Mouse (Mus musculus) cerebellum, postnatal 10 days (tissue): ENCODE results near the gene Heatr9.
"Not testable (repeated sequence)": the region's sequence is repeated elsewhere in the genome, so short reads cannot be mapped to it uniquely, and the experiment has no call there.

Source experiments
- DNase-seq, 2 experiments: peaks; one replicate each; pipeline ENCODE4 v3.0.0; 2021; ENCODE audit warnings: mixed read lengths in 2 of 2

Gene Heatr9

DNA sequence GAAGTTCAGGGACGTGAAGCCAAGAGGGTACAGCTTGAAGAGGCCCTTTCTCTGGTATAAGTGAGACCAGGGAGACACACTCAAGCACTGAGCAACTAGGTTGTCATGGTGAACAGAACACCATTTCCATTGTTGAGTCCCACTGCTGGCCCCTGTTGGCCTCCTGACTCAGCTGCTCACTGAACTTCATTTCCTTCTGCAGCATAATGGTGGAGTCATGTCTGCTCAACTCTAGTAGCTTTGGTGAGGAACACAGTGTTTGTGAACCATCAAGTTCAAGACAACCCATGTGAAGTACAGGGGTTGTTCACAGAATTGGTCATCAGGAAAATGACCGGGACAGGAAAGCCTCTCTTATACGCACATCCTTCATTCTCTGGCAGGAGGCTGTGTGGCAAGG is at the start of gene Heatr9:
Gene Heatr9, minus strand, starts transcription at position 101 of the 400 bp plus-strand sequence.
- DNase-seq: no peak

DNA sequence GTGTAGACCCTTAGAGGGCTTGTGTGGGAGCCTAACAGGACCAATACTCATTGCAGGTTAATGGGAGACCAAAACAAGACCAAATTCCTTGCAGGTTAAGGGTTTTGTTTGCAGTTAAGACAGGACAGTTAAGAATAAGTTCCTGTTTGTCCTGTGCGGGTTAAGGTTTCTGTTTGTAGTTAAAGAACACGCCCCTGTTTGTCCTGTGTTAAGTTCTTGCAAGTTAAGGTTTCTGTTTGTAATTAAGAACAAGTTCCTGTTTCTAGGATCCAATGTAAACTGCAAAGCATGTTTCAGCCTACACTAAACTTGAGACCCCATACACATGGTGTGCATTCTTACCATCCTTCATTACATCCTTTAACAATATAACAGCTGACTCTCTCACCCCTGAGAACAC is 48.2 kb upstream of the Heatr9 start:
- DNase-seq: no peak

DNA sequence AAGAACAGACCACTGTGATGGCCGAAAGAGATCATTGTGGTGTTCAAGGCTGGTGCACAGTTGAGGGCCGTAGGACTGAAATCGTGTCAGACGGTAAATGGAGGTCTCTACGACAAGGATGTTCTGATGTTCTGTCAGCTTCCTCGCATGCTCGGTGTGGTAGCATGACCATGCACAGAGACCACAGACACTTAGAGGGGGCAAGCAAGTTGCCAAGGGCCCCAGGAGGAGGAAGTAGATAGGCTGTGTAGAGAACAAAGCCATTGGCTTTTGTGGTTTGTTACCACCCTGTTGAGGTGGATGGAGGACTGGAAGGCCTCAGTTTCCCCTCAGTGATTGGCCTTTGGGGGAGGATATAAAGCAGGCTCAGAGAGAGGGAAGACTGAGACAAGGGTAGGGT is 47.3 kb upstream of the Heatr9 start:
- no peak for DNase-seq

DNA sequence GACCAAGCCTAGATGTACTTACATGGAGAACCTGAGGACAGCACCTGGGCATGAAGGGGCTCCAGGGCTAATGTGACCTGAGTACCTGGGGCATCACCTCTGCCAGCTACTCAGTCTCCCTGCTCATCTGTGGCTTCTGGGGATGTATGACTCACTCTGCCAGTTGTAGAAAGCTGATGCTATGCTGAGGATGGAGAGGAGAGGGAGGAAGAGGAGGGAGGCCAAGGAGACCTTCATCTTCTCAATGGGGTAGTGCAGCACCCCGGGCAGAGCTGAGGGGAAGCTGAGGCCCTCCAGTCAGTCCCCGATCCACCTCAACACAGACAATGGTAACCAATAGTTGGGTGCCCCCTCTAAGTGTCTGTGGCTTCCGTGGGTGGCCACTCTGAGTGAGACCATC is 46.8 kb upstream of the Heatr9 start:
- no peak for DNase-seq

DNA sequence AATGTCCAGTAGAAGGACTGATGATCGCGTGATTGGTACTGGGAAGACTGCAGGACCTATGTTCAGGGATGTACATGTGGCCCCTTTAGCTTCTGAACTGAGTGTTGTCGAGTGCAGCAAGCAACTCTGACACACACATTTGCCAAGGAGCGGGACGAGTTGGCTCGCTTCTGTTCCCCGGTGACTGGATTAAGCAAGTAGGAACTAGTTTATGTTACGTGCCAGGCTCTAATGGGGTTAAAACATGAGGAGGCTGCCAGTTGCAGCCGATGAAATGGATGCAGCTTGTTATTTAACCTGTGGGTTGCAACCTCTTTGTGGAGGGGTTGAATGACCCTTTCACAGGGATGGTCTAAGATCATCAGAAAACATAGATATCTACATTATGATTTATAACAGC is 46.1 kb upstream of the Heatr9 start:
- no peak for DNase-seq

DNA sequence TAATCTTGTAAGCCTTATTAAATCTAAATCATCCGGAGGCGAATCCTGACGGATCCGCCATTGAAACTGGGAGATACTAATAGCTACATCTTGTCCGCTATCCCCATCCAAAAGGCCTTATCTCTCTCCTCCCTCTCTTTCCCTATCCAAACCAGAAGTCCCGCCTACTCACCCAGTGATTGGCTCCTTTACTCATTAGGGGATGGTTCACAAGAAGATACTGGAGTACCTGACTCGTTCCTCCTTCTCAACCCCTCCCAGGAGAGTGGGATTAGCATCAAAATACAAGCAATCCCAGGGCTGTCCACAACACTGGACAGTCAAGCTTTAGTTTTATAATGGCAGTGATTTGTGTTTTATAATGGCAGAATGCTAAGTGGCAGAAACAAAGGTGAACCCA is 45.3 kb upstream of the Heatr9 start:
- no peak for DNase-seq

DNA sequence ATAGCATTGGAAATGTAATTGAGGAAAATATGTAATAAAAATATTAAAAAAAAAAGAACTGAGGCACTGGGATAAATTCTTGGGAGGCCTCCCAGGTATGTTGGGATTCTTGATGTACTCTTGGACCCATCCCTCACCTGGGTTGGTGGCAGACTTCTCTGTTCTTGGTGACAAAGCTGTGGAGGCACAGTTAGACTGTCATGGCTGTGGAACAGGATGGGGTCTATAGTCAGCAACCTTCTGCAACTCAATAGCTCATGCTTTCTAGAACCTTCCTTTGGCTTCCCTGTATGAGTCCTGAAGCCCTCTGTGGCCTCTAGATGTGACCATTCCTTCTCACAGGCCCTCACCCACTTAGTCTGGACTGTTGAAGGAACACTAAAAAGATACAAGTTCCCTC is 44.6 kb upstream of the Heatr9 start:
- DNase-seq: no peak

DNA sequence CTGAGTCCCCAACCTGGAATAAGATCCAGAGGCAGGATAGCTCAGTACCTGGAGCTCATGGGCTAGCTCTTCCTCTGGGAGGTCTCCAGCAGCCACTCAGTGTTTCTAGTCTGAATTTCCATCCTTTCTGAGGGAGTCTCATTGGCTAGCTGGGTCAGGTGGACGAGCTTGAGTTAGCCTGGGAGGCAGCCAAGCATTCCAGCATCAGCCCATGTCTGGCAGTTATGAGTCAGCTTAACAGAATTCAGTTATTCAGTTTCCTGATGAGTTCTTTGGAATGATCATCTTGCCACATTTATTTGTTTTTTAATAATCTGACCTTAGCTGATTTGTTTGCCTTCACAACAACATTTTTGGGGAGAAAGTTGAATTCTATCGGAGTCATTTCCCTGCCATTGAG is 41.8 kb upstream of the Heatr9 start:
- peak; percentile 18 to 21 for DNase-seq

DNA sequence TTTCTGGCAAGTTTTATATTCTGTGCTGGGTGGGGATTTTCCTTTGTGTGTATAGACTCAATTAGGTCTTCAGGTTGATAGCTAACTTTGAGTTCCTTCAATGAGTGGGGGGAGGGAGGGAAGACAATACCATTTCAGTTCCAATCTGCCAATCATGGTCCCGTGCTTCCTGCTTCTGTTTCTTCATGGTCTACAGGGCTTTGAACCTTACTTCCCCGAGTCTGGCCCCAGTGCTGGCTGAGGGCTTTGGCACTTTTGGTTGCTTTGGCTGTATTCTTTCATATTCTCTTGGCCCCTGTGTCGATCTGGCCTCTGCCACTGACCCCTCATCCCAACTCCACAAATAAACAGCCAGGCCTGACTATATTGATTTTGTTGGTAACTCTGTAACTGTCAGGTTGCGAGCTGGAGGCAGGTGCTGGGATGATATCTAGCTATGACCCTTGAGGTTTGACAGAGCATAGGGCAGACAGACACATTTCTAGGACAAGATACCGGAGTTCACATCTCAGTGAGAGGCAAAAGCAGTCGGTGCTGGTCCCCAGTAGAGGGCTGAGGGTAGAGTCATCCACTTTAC is 40.4 kb upstream of the Heatr9 start:
- DNase-seq: no peak

DNA sequence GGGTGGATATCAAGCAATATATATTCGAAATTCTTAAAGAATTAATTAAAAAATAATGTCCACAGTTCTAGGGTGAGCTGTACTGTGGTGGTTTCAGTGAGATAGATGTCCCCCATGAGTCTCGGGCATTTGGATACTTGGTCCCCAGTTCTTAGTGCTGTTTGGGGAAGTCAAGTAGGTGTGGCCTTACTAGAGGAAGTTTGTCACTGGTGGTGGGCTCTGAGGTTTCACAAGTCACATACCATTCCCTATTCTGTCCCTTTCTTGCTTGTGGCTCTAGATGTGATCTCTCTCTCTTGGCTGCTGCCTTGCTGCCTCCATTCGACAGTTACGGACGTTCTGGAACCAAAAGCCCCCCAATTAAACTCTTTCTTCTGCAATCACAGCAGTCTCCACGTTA is 38.4 kb upstream of the Heatr9 start:
- DNase-seq: no peak

DNA sequence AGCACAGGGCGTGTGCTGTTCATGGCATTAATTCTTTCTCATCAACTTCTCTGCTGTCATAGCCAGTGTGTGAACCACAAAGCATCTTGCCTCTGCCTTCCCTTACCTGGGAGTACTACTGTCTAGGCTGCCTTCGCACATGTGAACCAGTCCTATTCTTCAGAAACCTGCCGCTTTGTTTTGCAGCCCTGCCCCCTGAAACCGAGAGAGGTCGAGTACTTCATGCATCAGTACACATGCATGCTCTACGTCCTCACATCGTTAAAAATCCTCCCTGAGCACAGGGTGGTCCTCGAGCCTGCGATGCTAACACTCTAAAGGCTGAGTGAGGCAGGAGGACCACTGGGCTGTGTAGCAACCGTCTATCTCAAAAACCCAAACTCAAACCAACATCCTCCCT is 35.1 kb upstream of the Heatr9 start:
- no peak for DNase-seq

DNA sequence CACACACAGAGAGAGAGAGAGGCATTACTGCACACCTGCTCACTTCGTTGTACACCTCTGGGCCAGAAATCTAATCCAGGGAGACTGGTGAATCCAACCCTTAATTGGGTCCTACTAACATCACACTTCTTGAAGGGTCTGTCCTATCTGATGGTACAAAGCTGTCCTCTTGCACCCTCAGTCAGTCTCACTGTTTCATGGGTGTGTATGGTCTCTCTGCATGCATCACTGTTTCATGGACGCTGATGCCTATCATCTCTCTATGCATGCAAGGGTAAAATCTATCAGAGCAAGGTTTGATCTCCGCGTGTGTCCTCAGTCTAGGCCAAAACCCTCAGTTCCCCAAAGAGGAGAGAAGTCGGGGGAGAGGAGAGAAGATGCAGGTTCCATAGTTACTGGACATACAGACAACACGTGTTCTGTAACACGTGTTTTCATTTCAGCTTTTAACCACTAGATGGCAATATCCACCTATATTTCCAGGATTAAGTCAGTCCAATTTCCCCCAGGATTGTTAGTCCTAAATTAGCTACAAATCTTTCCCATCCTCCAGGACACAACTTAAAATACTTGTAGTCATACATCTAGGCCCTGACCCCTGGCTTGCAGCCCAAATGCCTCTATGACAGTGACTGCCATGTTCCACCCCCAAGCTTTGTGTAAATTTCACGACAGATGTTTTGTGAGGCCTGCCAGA is 34.3 kb upstream of the Heatr9 start:
- DNase-seq: peak; percentile 61 to 82

DNA sequence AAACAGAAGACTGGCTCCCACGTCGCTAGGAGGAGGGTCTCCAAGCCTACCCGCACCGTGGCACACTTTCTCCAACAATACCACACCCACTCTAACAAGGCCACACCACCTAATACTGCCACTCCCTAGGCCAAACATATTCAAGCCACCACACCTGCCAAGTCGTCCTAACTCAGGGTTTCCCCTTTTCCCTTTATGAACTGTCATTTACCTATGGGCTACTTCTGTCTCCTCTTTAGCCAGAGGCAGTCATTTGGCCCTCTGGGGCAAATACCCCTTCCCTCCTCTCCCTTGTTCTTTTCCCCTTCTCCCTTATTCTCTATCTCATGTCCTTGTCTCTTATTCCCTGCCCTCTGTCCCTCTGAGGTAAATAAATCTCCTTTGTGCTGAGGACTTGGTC is 29.7 kb upstream of the Heatr9 start:
- no peak for DNase-seq

DNA sequence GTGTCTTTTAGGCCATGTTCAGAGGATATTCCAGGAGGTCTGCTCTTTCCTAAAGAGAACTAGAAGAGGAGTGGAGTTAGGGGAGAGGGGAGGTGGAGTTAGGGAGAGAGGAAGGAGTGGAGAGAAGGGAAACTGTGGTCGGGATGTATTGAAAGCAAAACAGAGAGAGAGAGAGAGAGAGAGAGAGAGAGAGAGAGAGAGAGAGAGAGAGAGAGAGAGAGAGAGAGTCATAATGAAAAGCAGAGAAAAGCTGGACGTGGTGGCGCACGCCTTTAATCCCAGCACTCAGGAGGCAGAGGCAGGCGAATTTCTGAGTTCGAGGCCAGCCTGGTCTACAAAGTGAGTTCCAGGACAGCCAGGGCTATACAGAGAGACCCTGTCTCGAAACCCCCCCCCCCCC is 29.1 kb upstream of the Heatr9 start:
- DNase-seq: not testable (repeated sequence)

DNA sequence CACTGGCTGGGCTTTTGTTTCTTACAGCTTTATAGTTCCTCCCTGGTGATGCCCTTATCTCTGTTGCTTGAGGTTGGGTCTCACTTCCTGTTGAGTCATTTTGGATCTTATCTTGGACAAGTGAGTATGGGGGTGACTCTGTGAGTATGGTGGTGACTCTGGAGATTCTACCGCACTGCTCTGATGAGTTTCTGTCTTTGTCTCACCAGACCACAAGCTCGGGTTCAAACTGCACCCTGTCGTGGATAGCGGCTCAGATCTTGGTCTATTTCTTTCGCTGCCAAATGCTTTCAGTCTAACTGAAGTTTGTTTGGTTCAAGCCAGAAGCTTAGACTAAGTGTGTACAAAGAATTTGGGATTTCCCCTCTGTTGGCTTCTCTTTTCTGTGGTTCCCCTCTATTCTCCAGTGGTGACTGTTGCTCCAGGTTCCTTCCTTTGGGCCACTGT is 28.2 kb upstream of the Heatr9 start:
- no peak for DNase-seq

DNA sequence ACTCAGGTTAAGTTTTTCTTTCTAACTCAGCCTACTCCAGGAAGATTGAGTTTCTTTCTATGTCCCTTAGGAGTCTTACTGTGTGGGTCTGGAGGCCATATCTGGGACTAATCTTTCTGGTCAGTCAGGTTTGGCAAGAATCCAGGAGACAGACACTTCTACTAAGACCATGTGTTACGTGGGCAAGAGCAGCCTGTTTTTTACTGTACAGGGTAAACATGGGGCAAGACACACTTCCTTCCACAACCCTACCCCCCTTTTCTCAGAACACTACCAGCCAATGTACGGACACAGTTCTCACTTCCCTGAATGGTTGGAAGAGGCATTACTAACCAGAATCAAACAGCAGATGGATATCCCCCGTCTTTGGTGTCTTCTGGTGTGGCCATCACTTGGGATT is 22.2 kb upstream of the Heatr9 start:
- DNase-seq: peak in 1 of 2 experiments; percentile 25

DNA sequence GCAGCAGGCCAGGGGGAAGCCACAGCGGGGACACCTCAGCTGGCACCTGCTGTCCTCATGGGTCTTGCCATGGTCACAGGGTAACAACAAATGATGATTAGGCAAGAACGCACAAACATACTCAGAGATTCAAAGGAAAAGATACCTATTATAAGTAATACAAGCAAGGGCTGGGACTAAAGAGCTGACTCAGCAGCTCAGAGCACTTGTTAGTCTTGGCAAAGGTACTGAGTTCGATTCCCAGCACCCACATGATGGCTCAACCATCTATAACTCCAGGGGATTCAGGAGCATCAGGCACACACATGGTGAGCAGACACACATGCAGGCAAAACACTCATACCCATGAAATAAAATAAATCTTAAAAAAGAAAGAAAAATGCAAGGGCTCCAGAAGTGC is 19.4 kb upstream of the Heatr9 start:
- no peak for DNase-seq

DNA sequence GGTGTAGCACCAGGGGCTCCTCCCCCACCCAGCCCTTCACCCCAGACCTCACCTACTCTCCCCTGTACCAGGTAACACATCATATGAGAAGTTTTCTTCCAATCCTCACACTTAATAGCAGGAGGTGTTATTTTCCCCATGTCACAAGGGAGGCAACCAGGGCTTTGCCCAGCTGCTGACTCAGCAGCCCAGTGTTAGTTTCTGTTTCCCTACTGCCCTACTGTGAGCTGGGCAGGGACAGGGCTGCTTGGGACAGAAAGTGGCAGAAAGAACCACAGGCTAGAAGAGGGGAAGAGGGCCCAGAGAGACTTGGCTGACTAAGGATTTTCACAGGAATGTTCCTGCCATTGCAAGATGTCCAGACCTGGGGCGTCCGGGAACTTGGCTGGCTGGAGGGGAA is 19.0 kb upstream of the Heatr9 start:
- DNase-seq: no peak

DNA sequence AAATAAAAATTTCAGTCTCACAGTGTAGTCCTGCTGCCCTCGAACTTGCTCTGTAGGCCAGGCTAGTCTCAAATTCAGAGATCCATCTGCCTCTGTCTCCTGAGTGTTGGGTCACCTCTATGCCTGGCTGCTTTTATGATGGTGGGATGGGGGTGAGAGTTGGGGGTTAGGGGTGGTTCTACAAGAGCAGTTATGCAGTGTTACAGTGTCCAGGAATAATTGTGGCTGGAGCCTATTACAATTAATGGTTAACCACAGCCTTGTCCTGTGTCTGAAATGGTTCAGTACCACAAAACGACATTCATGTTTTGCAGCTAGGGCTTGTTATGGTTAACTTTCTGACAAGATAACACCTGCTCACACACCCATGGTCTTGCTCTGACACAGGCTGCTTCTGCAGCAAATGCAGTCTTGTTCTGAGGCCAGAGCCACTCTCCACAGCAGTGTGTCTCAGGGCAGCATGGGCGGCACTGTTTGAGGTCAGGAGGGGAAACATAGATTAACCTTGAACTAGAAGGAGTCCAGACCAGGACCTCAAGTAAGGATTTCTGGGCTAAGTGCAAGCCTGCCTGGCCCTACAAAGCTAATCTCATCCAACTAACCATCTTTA is 16.8 kb upstream of the Heatr9 start:
- DNase-seq: no peak

DNA sequence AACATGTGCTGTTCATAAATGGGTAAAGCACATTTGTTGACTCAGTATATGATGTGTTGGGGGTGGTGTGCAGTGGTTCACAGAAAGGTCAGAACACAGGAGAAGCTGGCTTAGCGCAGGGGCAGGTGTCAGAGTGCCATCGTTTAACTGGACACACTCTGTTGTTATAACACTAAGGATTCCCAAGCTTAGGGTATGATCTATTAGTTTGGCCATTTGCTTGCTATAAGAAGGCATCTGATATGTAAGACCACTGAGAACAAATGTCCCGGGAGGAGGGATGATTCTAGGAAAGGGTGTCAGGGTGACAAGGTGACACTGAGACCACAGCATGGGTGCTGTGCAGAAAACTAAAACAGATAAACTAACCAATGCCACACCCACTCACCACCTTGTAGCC is 14.9 kb upstream of the Heatr9 start:
- DNase-seq: no peak

DNA sequence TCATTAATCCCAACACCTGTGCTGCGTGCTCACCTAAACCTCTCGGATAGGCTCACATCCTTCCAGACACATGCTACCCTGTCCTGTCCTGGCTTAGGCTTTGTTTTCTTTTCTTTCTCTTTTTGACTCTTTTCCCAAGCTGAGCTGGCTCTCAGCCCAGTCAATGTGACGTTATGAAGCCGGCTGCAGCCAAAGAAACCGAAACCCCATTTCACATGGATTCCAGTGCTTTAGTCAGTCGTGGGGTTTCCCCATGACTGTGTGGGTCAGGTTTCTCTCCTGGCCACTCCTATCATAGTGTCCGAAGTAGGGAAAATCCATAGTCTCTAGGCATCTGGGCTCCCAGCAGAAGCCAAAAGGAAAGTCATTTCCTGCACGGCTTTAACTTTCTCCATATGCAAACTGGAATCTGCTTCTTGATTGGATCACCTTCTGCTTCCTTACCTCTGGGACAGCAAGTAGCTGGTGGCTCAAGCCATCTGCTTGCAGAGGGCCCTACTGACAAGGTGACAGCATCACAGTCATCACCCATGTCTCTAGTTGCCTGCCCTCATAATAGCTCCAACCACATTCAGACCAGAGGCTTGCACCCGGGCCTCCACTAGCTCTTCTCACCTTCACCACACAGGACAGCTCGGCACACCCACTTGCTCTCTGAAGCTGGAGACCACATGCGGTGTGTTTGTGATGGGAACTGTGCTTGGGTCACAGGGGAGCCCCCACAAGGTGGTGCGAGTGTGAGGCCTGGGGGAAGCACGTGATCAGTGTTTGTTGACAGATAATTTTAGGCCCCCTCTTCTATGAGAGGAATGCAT is 12.8 kb upstream of the Heatr9 start:
- peak; percentile 76 to 77 for DNase-seq

DNA sequence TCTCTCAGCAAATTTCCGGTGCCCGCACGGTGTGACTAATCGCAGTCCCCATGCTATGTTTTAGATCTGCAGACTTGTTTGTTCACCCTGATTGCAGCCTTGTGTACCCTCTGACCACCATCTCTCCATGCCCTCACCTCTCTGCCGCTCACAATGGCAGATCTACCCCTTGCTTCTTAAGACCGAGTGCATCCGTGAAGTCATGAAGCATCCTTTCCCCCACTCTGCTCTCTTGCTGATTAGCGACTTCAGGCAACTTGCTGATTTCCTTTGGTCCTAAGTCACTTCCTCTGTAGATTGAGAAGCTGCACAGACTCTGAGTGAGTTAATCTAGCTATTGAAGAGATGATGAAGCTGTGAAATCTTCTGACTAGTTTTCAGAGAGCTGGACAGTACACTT is 12.2 kb upstream of the Heatr9 start:
- no peak for DNase-seq

DNA sequence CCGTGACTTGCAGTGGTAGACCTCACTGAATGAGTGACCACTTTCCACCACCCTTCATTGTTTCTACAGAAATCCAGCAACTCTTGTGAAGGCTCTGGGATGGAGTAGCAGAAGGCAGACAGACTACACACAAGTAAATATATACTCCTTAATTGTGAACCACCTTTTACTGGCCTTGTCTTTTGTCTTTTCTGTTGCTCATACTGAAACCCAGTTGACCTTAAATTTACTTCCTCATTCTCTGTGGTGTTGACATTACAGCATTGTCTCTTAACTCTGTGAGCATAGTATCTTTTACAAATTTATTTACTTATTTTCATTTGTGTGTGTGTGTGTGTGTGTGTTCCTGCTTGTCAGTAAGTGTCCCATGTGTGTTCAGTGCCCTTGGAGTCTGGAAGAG is 11.2 kb upstream of the Heatr9 start:
- DNase-seq: no peak

DNA sequence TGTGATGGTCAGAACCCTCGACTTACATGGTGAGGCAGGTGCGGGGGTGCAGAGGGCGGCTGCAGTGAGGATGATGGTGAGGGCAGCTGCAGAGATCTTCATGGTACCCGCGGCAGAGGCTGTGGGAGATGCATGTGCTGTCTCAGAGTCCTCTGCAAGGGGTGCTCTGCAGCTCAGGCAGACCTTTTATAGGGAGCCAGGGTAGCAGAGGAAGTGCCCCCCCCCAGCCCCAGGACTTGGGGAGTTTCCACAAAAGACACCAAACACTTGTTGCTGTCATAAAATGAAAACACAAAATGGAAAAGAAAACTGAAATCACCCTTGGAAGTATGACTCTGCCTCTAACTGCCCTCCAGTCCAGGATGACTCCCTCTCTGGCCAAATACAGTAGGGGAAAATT is 8.4 kb upstream of the Heatr9 start, which contains the start of gene Ccl5:
Gene Ccl5, minus strand, starts transcription at position 159 of the 400 bp plus-strand sequence.
- DNase-seq: no peak
